Mouse (Mus musculus) stomach, embryonic 14.5 days (tissue): ENCODE data around the gene Wdr45b. TPM values are rescaled to one million over a fixed set of nuclear protein-coding genes. Genes with fewer than 3 reads are reported as not detected.

ENCODE experiments used
- ATAC-seq: fragments of 200-750 bp; cut with Nextera tagmentation; 2 replicates; pipeline ENCODE4 v1.8.0; 2017; ENCODE audit warnings: low read depth, moderate TSS enrichment; ENCODE audit not compliant: insufficient number of reproducible peaks, insufficient read depth, low FRiP score
- H3K27ac ChIP-seq: fragments of 300-500 bp; sonication (generic); 2 replicates; pipeline ENCODE4 v1.5.1; 2014; ENCODE audit warnings: mild to moderate bottlenecking, low read length, moderate library complexity, mixed read lengths
- H3K27me3 ChIP-seq: fragments of 300-500 bp; sonication (generic); 2 replicates; pipeline ENCODE4 v1.6.1; 2014; ENCODE audit warnings: low read length, control low read depth, mixed read lengths; ENCODE audit not compliant: control insufficient read depth, insufficient read depth
- H3K36me3 ChIP-seq: fragments of 300-500 bp; sonication (generic); 2 replicates; pipeline ENCODE4 v1.6.1; 2014; ENCODE audit warnings: mild to moderate bottlenecking, control low read depth, low read length, moderate library complexity, mixed read lengths; ENCODE audit not compliant: control insufficient read depth, insufficient read depth
- H3K4me1 ChIP-seq: fragments of 300-500 bp; sonication (generic); 2 replicates; pipeline ENCODE4 v1.6.1; 2014; ENCODE audit warnings: low read length, control low read depth, mixed read lengths; ENCODE audit not compliant: control insufficient read depth, insufficient read depth
- H3K4me2 ChIP-seq: fragments of 300-500 bp; sonication (generic); replicated peaks from 2 replicates; pipeline ENCODE4 v1.6.1; 2014; ENCODE audit warnings: low read depth, low read length, control low read depth
- H3K4me3 ChIP-seq: fragments of 300-500 bp; sonication (generic); 2 replicates; pipeline ENCODE4 v1.5.1; 2014; ENCODE audit warnings: low read depth, low read length, control low read depth
- H3K9ac ChIP-seq: fragments of 300-500 bp; sonication (generic); replicated peaks from 2 replicates; pipeline ENCODE4 v1.6.1; 2014; ENCODE audit warnings: low read depth, mild to moderate bottlenecking, control low read depth, low read length, moderate library complexity, mixed read lengths
- H3K9me3 ChIP-seq: fragments of 300-500 bp; sonication (generic); 2 replicates; pipeline ENCODE4 v1.6.1; 2016; ENCODE audit warnings: low read depth, low read length, control low read depth; ENCODE audit not compliant: control insufficient read depth
- WGBS: fragments of 180-500 bp; shearing (Covaris S2); extraction: QIAGEN DNeasy Blood & Tissue Kit; methylation state at CpG from one replicate; pipeline ENCODE4 v1.1.7; 2014; 5-methylcytosine and 5-hydroxymethylcytosine counted together
- polyA plus RNA-seq: library from polyadenylated mRNA; unstranded; fragments of >200 nt; fragmentation: Nextera tagmentation; extraction: Ambion mirVana; gene quantifications from 2 replicates; pipeline ENCODE4 v1.2.1, GENCODE M21; 2014

The Wdr45b gene
- 97.9 and 105 TPM in 2 replicates for polyA plus RNA-seq

- WGBS, result under 1% methylated on average over 69 of the region's 69 CpGs
- peak within 1 kb of the TSS; percentile 91 for H3K9ac ChIP-seq
- peak within 1 kb of the TSS; percentile 86 for H3K27ac ChIP-seq
- peaks cover 15% of the 10 kb centered on the region; the same call in 1 of the 2 replicates for H3K4me1 ChIP-seq
- H3K9me3 ChIP-seq, result no peaks in the 10 kb centered on the region
- H3K4me3 ChIP-seq, result peak within 1 kb of the TSS; percentile 98
- H3K4me2 ChIP-seq, result peak within 1 kb of the TSS; percentile 89
- H3K36me3 ChIP-seq, result no peaks in the 10 kb centered on the region; the same call in 1 of the 2 replicates
- peak; percentile 96 for ATAC-seq
- no peaks in the 10 kb centered on the region for H3K27me3 ChIP-seq
These were observed at the start of gene Wdr45b for GRCm38 (mm10) chr11:121354091-121354707. Gene Wdr45b, minus strand, starts transcription at chr11:121354445.

- Histone ChIP-seq H3K9ac (no peak overlapping the region), H3K4me3 (no peak overlapping the region), H3K27ac (no peak overlapping the region), H3K4me1 (0 out of 2 replicates have a peak, but pooled peaks cover 3% of the 10 kb centered on the region), H3K36me3 (no peaks in the 10 kb centered on the region), H3K9me3 (no peaks in the 10 kb centered on the region), H3K27me3 (no peaks in the 10 kb centered on the region), H3K4me2 (no peak overlapping the region)
- WGBS, result 85% methylated on average over 3 of the region's 3 CpGs
- no peak for ATAC-seq
These were observed 38.2 kb upstream of the Wdr45b start for GRCm38 (mm10) chr11:121392405-121392804.

DNA sequence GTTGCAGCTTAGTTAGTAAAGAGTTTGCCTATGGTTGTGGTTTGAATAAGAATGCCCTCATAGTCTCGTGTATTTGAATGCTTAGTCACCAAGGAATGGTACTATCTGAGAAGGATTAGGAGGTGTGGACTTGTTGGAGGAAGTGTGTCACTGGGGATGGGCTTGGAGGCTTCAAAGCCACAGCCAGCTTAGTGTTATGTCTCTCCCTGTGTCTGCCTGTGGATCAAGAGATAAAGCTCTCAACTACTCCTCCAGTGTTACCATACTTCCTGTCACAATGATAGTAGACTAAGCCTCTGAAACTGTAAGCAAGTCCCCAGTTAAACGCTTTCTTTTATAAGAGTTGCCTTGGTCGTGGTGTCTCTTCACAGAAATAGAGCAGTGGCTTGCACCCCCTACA, 36.5 kb upstream of the Wdr45b start:
- Histone ChIP-seq H3K9me3 (no peaks in the 10 kb centered on the region), H3K9ac (no peak overlapping the region), H3K27ac (no peak overlapping the region), H3K4me3 (no peak overlapping the region), H3K36me3 (no peaks in the 10 kb centered on the region), H3K4me2 (no peak overlapping the region), H3K27me3 (no peaks in the 10 kb centered on the region), H3K4me1 (0 out of 2 replicates have a peak, but pooled peaks cover 3% of the 10 kb centered on the region)
- ATAC-seq, result no peak
- WGBS, result 65% methylated on average over 3 of the region's 3 CpGs

GRCm38 (mm10) chr11:121388554-121388945, 34.3 kb upstream of the Wdr45b start:
- H3K4me2 ChIP-seq, result peak overlapping the region; percentile 76
- H3K4me1 ChIP-seq, result 0 out of 2 replicates have a peak, but pooled peaks cover 3% of the 10 kb centered on the region
- H3K4me3 ChIP-seq, result peak overlapping the region; percentile 54; the same call in 1 of the 2 replicates
- H3K9me3 ChIP-seq, result no peaks in the 10 kb centered on the region
- H3K36me3 ChIP-seq, result no peaks in the 10 kb centered on the region
- H3K27me3 ChIP-seq, result no peaks in the 10 kb centered on the region
- peak overlapping the region; percentile 25; the same call in 1 of the 2 replicates for H3K9ac ChIP-seq
- peak overlapping the region; percentile 48; the same call in 1 of the 2 replicates for H3K27ac ChIP-seq
- ATAC-seq, result no peak
- 11% methylated on average over 6 of the region's 6 CpGs for WGBS

- under 1% methylated on average over 61 of the region's 61 CpGs for WGBS
- H3K27ac ChIP-seq, result peak within 1 kb of the TSS; percentile 48; the same call in 1 of the 2 replicates
- peak within 1 kb of the TSS; percentile 76 for H3K4me2 ChIP-seq
These were observed 33.7 kb upstream of the Wdr45b start, which contains the start of gene Rab40b for GRCm38 (mm10) chr11:121387750-121388553. Gene Rab40b, minus strand, starts transcription at chr11:121388251.

GRCm38 (mm10) chr11:121380294-121380693, 26.0 kb upstream of the Wdr45b start:
- Histone ChIP-seq H3K4me1 (no peaks in the 10 kb centered on the region), H3K36me3 (no peaks in the 10 kb centered on the region), H3K4me3 (no peak overlapping the region), H3K27me3 (no peaks in the 10 kb centered on the region), H3K9me3 (no peaks in the 10 kb centered on the region), H3K4me2 (no peak overlapping the region), H3K27ac (no peak overlapping the region), H3K9ac (no peak overlapping the region)
- ATAC-seq, result no peak
- WGBS, result 58% methylated on average over 6 of the region's 6 CpGs

More at GRCm38 (mm10) chr11:121387750-121388553, 33.7 kb upstream of the Wdr45b start, which contains the start of gene Rab40b:
- Histone ChIP-seq H3K9me3 (no peaks in the 10 kb centered on the region), H3K4me3 (peak within 1 kb of the TSS; percentile 54), H3K27me3 (no peaks in the 10 kb centered on the region), H3K4me1 (0 out of 2 replicates have a peak, but pooled peaks cover 3% of the 10 kb centered on the region), H3K9ac (peak within 1 kb of the TSS; percentile 52), H3K36me3 (no peaks in the 10 kb centered on the region)
- peak; percentile 100 for ATAC-seq

GRCm38 (mm10) chr11:121378644-121379043, 24.4 kb upstream of the Wdr45b start:
- no peak overlapping the region for H3K9ac ChIP-seq
- H3K27ac ChIP-seq, result no peak overlapping the region
- H3K27me3 ChIP-seq, result no peaks in the 10 kb centered on the region
- no peak overlapping the region for H3K4me2 ChIP-seq
- no peak overlapping the region for H3K4me3 ChIP-seq
- no peaks in the 10 kb centered on the region for H3K9me3 ChIP-seq
- H3K4me1 ChIP-seq, result no peaks in the 10 kb centered on the region
- H3K36me3 ChIP-seq, result no peaks in the 10 kb centered on the region
- no peak for ATAC-seq

- ATAC-seq, result no peak
- Histone ChIP-seq H3K27ac (no peak overlapping the region), H3K27me3 (no peaks in the 10 kb centered on the region), H3K36me3 (no peaks in the 10 kb centered on the region), H3K4me3 (no peak overlapping the region), H3K4me1 (no peaks in the 10 kb centered on the region), H3K4me2 (no peak overlapping the region), H3K9ac (no peak overlapping the region), H3K9me3 (no peaks in the 10 kb centered on the region)
- 57% methylated on average over 6 of the region's 6 CpGs for WGBS
These were observed 19.1 kb upstream of the Wdr45b start for GRCm38 (mm10) chr11:121373305-121373704.
